8 mouse cellular contexts compared by ENCODE assay signal in the genomic region with DNA sequence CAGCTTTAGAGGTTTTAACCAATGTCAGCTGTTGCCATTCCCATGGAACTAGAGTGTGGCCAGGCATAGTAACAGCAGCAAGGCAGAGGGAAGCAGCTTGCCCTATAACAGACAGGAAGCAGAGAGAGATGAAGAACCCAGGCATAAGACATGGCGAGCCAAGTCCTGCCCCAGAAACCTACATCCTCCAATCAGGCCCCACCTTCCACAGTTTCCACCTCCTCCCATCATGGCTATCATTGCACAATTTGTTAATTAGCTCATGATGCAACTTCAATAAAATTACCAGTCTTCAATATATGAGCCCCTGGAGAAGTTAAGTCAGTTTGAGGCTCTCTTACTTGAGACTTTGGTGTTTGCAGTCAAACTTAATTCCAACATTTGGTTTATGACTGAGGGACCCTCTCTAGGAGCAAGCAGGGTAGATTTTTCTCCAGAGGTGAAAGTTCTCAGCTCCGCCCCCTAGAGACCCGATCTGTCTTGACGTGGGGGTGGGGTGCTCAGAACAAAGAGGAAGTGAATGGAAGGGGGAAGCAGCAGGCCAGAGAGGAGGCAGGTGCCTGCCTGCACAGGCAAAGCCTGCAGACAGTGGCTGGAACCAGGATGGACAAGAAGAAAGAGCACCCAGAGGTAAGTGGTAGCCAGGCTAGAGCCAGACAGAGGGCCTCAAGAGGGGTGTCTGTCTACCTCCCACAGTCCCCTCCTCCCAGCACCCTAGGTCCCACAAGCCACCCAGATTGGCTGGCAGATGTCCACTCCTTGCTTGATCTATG. TPM values are rescaled to one million over a fixed set of nuclear protein-coding genes. Genes with fewer than 3 reads are reported as not detected.
DNase-seq lines count a peak whose midpoint lies in the region; ATAC-seq and TF ChIP-seq lines count a peak whose summit lies in the region.

A gene (plus strand): TSS at position 502 of the 773 bp plus-strand sequence.

- no peak for TF ChIP-seq CTCF in thymus, adult 2 months (IDR thresholded peaks at IDR 0.05; ENCODE audit: borderline replicate concordance, control insufficient read depth, extremely low read depth, insufficient read depth, low read length, poor library complexity)
- TF ChIP-seq CTCF in liver, embryonic 14.5 days (IDR thresholded peaks at IDR 0.05; ENCODE audit: low read depth) = no peak

- no peaks in the 10 kb centered on the region for H3K36me3 ChIP-seq in thymus, adult 2 months (ENCODE audit: control insufficient read depth, insufficient read depth, low read length)
- H3K36me3 ChIP-seq in liver, embryonic 14.5 days (replicated peaks; ENCODE audit: control insufficient read depth, insufficient read depth, low read depth) = no peaks in the 10 kb centered on the region

- H3K27ac ChIP-seq in thymus, adult 2 months (ENCODE audit: control insufficient read depth, insufficient read depth, low read length) = no peak within 1 kb of the TSS
- H3K27ac ChIP-seq in liver, embryonic 14.5 days = no peak within 1 kb of the TSS

- WGBS in thymus, adult 2 months = 31% methylated on average over 4 of the region's 4 CpGs
- 22% methylated on average over 4 of the region's 4 CpGs for WGBS in liver, embryonic 14.5 days (ENCODE audit: insufficient replicate concordance)

- H3K9me3 ChIP-seq in liver, embryonic 14.5 days (ENCODE audit: control insufficient read depth, low read length) = no peaks in the 10 kb centered on the region

- no peak within 1 kb of the TSS for H3K9ac ChIP-seq in liver, embryonic 14.5 days (replicated peaks)

- H3K27me3 ChIP-seq in thymus, adult 2 months (ENCODE audit: control insufficient read depth, insufficient read depth, low read length) = no peaks in the 10 kb centered on the region
- no peaks in the 10 kb centered on the region for H3K27me3 ChIP-seq in liver, embryonic 14.5 days (ENCODE audit: control insufficient read depth, insufficient read depth, low read length)

- peaks cover 18% of the 10 kb centered on the region for H3K4me1 ChIP-seq in thymus, adult 2 months (replicated peaks; ENCODE audit: control insufficient read depth, insufficient read depth, low read length)
- no peaks in the 10 kb centered on the region; a peak in 1 of 4 replicates for H3K4me1 ChIP-seq in liver, embryonic 14.5 days (replicated peaks; ENCODE audit: control insufficient read depth in 2 of 2, insufficient read depth in 2 of 2, low read length in 1 of 2)

- 0 out of 2 replicates have a peak within 1 kb of the TSS, but pooled peaks have one; percentile 10 for H3K4me3 ChIP-seq in thymus, adult 2 months (ENCODE audit: control insufficient read depth, insufficient read depth, low read length)
- H3K4me3 ChIP-seq in liver, embryonic 14.5 days (ENCODE audit: insufficient read depth in 1 of 2, low read depth in 2 of 2, low read length in 2 of 2) = peak within 1 kb of the TSS; percentile 2; a peak in 2 of 4 replicates

- DNase-seq in frontal cortex, adult 2 months (ENCODE audit: extremely low spot score in 1 of 2, low spot score in 1 of 2) = no peak
- DNase-seq in thymus, adult 2 months = peak; percentile 38
- DNase-seq in thymus, adult 18-20 months = no peak
- no peak for DNase-seq in liver, embryonic 14.5 days (ENCODE audit: low read depth in 3 of 3, low spot score in 3 of 3)
- DNase-seq in thymus, postnatal 0 days (ENCODE audit: low spot score) = peak; percentile 64
- no peak for DNase-seq in cerebellum, postnatal 10 days
- DNase-seq in ovary, postnatal 14 days (ENCODE audit: low spot score) = no peak

- H3K4me2 ChIP-seq in liver, embryonic 14.5 days (ENCODE audit: low read depth) = no peak within 1 kb of the TSS

- ATAC-seq in frontal cortex, adult (ENCODE audit: low TSS enrichment) = no peak
- no peak for ATAC-seq in liver, embryonic 14.5 days (ENCODE audit: insufficient read depth)

- no peak for TF ChIP-seq EP300 in liver, embryonic 14.5 days (IDR thresholded peaks at IDR 0.05; ENCODE audit: low read depth)

- no peak for TF ChIP-seq POLR2A in thymus, adult 2 months (IDR thresholded peaks at IDR 0.05; ENCODE audit: control insufficient read depth, extremely low read depth, insufficient read depth, low read length, poor library complexity)

RNA-seq across cellular contexts. Expression of the gene that starts here (rescaled TPM):
- polyA plus RNA-seq in frontal cortex, adult 2 months (2012; rRNA removed) = 14.0 and 20.4 TPM in 2 replicates
- polyA plus RNA-seq in thymus, adult 2 months (2012; rRNA removed) = 82.3 and 99.8 TPM in 2 replicates
- 13.3 and 14.3 TPM in 2 replicates for polyA plus RNA-seq in liver, embryonic 14.5 days (2012; rRNA removed)
- polyA plus RNA-seq in liver, embryonic 14.5 days (2014; fragmentation: Nextera tagmentation; extraction: Ambion mirVana) = 12.5 and 14.7 TPM in 2 replicates
- 46.2 and 49.3 TPM in 2 replicates for polyA plus RNA-seq in thymus, postnatal 0 days (2015; fragmentation: Nextera tagmentation; extraction: Ambion mirVana)

Comparison
In these comparisons a context has a peak if more than half of its experiments do, and no peak if none do; other contexts are left out.
1. DNase-seq: peak in thymus, adult 2 months (single experiment) and thymus, postnatal 0 days (single experiment); none in frontal cortex, adult 2 months (0 of 2), thymus, adult 18-20 months (0 of 2), liver, embryonic 14.5 days (0 of 3), cerebellum, postnatal 10 days (0 of 2) and ovary, postnatal 14 days (single experiment).